Mouse (Mus musculus): Measurements from ENCODE around the gene Ttc30a2.

DNA sequence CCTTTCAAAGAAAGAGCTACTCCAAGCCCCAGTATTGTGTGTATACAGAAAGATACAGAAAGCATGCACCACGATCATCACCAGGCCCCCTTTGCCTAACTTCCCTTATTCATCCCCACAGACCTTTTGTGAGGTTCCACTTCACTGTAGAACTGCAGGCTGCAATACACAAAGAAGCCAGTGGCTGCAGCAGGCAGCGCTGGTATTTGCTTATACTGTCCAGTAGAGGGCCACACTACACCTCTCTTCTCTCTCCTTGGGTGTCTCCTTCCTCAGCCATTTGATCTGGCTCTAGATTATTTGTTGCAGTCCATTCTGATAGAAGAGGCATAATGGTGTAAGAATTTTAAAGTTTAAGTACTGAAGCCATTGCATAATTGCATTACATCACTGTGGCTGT is 7.2 kb upstream of the Ttc30a2 start:
- TF ChIP-seq CTCF (conservative IDR thresholded peaks at IDR 0.05; ENCODE audit: low read length) = peak; percentile 96
- no peak for TF ChIP-seq NANOG (IDR thresholded peaks at IDR 0.05; ENCODE audit: borderline replicate concordance, low read length)
- TF ChIP-seq POU5F1 (IDR thresholded peaks at IDR 0.05; ENCODE audit: borderline replicate concordance, low read length) = no peak
